Mouse (Mus musculus) liver, adult 2 months (tissue): ENCODE measurements at regions not wholly inside any gene's neighbourhood (a gene's known extent, or its start where the extent isn't known, plus 50 kb on each side); places are given as distances from the start of the nearest gene placed in this dataset.

Experiments used
- DNase-seq: peaks from one replicate; pipeline ENCODE4 v3.0.0-alpha.2; 2011; ENCODE audit warnings: low read depth, low spot score; ENCODE audit errors: extremely low read depth
- H3K27ac ChIP-seq: fragments of 200-500 bp; replicated peaks from 2 replicates; pipeline ENCODE4 v1.5.1; 2012; ENCODE audit warnings: low read depth, mild to moderate bottlenecking, control low read depth, inconsistent platforms, low read length; ENCODE audit not compliant: insufficient read depth
- H3K27me3 ChIP-seq: fragments of 200-500 bp; 2 replicates; pipeline ENCODE4 v1.6.1; 2012; ENCODE audit warnings: mild to moderate bottlenecking, moderate library complexity, low read length, inconsistent platforms; ENCODE audit not compliant: control insufficient read depth, insufficient read depth
- H3K36me3 ChIP-seq: fragments of 200-500 bp; 2 replicates; pipeline ENCODE4 v1.6.1; 2012; ENCODE audit warnings: low read length, inconsistent platforms; ENCODE audit not compliant: control insufficient read depth, insufficient read depth
- H3K4me1 ChIP-seq: fragments of 200-500 bp; 2 replicates; pipeline ENCODE4 v1.6.1; 2011; ENCODE audit warnings: low read length; ENCODE audit not compliant: control insufficient read depth, insufficient read depth
- H3K4me3 ChIP-seq: fragments of 200-500 bp; 2 replicates; pipeline ENCODE4 v1.5.1; 2011; ENCODE audit warnings: low read depth, mild to moderate bottlenecking, control low read depth, low read length, moderate library complexity; ENCODE audit not compliant: insufficient read depth
- H3K79me2 ChIP-seq: fragments of 200-500 bp; 2 replicates; pipeline ENCODE4 v1.6.1; 2012; ENCODE audit warnings: inconsistent platforms, mild to moderate bottlenecking, low read length, moderate library complexity; ENCODE audit not compliant: control insufficient read depth, insufficient read depth
- H3K9ac ChIP-seq: fragments of 200-500 bp; 2 replicates; pipeline ENCODE4 v1.6.1; 2012; ENCODE audit warnings: low read depth, mild to moderate bottlenecking, control low read depth, inconsistent platforms, low read length
- CTCF ChIP-seq: fragments of 200-500 bp; IDR thresholded peaks from 2 replicates; pipeline ENCODE4 v1.5.1; 2011; ENCODE audit warnings: low read depth, low read length, control low read depth
- POLR2A ChIP-seq: fragments of 200-500 bp; IDR thresholded peaks from 2 replicates; pipeline ENCODE4 v1.6.1; 2011; ENCODE audit warnings: low read length, control low read depth; ENCODE audit not compliant: insufficient read depth; ENCODE audit errors: extremely low read depth
- WGBS: fragments of 180-500 bp; shearing (Covaris S2); methylation state at CpG from one replicate; pipeline ENCODE4 v1.1.7; 2018; 5-methylcytosine and 5-hydroxymethylcytosine counted together

DNA sequence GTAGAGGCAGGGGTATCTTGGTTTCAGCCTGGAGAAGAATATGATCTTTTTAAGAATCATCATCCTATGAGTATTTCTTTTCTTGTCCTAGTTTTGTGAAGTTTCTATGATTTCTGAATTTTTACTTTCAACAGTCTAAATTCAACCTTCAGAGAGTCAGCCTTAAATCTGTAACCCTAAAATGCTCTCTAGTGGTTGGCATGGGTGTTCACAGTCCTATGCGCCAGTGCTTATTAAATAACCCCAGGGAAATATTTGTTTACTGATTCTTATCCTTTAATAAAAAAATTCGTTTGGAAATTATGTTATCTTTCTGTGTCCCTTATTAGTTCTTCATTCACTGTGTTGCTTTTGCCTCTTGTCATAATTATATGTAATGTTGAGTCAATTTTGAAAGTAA, 436.5 kb upstream of the Fign start:
- H3K79me2 ChIP-seq = no peaks in the 10 kb centered on the region
- H3K9ac ChIP-seq = no peak overlapping the region
- no peaks in the 10 kb centered on the region for H3K4me1 ChIP-seq
- H3K27ac ChIP-seq = no peak overlapping the region
- no peaks in the 10 kb centered on the region for H3K27me3 ChIP-seq
- DNase-seq = no peak
- TF ChIP-seq CTCF = no peak
- no peak for TF ChIP-seq POLR2A
- 52% methylated on average over 2 of the region's 2 CpGs for WGBS
- no peaks in the 10 kb centered on the region for H3K36me3 ChIP-seq
- H3K4me3 ChIP-seq = no peak overlapping the region

DNA sequence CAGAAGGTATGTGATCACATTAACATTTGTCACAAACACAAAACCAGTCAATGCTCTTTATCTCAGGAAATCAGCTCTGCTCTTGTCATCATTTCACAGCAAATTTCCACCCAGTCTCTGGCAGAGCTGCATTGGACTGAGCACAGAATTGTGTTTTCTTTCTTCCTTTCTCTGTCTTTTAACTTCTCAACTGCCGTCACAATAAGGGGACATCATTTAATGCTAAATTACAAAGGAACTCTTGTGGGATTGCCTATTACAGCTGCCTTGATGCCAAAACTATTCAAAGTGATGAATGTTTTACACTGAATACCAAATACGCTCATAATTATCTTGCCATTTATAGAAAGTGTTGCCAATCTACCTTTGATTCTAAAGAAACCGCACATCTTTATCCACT, 424.9 kb upstream of the Fign start:
- Histone ChIP-seq H3K79me2 (no peaks in the 10 kb centered on the region), H3K4me3 (no peak overlapping the region), H3K36me3 (no peaks in the 10 kb centered on the region), H3K9ac (no peak overlapping the region), H3K4me1 (no peaks in the 10 kb centered on the region), H3K27ac (no peak overlapping the region), H3K27me3 (no peaks in the 10 kb centered on the region)
- WGBS = 96% methylated on average over 3 of the region's 3 CpGs
- no peak for DNase-seq
- no peak for TF ChIP-seq POLR2A
- TF ChIP-seq CTCF = no peak

DNA sequence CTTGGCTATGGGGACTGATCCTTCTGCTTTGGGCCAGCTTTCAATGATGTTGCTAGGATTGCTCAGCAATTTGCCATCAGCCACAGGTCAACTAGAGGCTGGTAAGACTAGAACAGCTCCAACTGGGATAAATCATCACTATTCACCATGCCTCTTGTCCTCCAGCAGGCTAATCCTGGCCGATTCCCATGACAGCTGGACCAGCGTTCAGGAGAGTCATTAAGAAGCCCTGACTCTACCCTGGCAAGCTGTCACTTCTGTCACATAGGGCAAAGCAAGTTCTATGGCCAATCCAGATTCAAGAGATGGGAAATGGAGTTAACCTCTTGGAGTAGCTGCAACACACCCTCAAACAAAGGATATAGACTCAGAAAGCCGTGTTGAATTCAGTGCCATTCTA, 424.4 kb upstream of the Fign start:
- whole genome bisulfite sequencing = 83% methylated on average over 3 of the region's 3 CpGs
- Histone ChIP-seq H3K27me3 (no peaks in the 10 kb centered on the region), H3K79me2 (no peaks in the 10 kb centered on the region), H3K27ac (no peak overlapping the region), H3K9ac (no peak overlapping the region), H3K36me3 (no peaks in the 10 kb centered on the region), H3K4me1 (no peaks in the 10 kb centered on the region), H3K4me3 (no peak overlapping the region)
- TF ChIP-seq POLR2A (no peak), CTCF (no peak)
- no peak for DNase-seq

DNA sequence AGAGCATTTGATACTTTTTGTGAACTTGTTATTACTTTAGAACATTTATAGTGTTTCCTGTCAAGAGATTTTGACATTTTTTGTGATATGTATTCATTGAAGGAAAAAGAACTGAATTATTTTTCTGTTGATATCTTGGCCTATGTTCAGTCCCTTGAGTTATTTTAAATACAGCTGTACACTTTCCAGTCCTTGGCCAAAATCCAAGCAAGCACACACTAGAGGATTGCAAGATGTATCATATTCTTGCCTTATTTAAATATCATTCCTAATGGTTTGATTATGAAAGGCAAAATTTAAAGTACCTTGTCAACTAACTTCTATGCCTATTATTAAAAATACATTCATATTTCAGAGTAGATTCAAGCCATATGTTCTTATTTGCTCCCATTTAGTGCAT, 397.9 kb upstream of the Fign start:
- Histone ChIP-seq H3K4me3 (no peak overlapping the region), H3K9ac (no peak overlapping the region), H3K79me2 (no peaks in the 10 kb centered on the region), H3K27ac (no peak overlapping the region), H3K36me3 (no peaks in the 10 kb centered on the region), H3K4me1 (no peaks in the 10 kb centered on the region), H3K27me3 (no peaks in the 10 kb centered on the region)
- DNase-seq = no peak
- TF ChIP-seq CTCF = no peak
- no peak for TF ChIP-seq POLR2A

DNA sequence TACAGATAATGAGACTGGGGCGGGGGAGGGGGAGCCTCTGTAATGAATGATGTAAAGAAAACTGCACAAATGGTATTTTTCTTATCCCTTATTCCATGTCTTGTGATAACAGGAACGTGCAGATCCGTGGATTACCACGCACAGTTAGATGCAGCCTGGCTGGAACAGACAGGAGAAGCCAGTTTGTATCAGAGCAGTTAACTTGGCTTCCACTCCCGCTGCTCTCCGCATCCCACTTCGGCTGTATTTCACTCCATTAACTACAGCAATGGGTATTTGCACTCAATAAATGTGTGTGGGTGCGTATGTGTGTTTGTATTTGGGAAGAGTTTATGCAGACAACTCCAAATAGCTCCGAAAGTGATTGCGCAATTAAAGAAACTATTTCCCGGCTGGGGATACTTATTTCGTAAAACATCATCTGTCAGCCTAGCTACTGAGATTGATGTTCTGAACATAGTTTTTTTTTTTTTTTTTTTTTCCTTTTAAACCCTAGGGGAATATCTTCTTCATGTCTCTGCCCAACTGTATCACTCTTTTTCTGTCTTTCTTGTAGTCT, 368.7 kb upstream of the Fign start:
- Histone ChIP-seq H3K4me1 (no peaks in the 10 kb centered on the region; the same call in 1 of the 2 replicates), H3K27me3 (no peaks in the 10 kb centered on the region), H3K4me3 (no peak overlapping the region), H3K27ac (no peak overlapping the region), H3K36me3 (no peaks in the 10 kb centered on the region), H3K9ac (no peak overlapping the region), H3K79me2 (no peaks in the 10 kb centered on the region)
- peak; percentile 77 for DNase-seq
- 68% methylated on average over 12 of the region's 12 CpGs for WGBS
- TF ChIP-seq POLR2A = no peak
- TF ChIP-seq CTCF = no peak

DNA sequence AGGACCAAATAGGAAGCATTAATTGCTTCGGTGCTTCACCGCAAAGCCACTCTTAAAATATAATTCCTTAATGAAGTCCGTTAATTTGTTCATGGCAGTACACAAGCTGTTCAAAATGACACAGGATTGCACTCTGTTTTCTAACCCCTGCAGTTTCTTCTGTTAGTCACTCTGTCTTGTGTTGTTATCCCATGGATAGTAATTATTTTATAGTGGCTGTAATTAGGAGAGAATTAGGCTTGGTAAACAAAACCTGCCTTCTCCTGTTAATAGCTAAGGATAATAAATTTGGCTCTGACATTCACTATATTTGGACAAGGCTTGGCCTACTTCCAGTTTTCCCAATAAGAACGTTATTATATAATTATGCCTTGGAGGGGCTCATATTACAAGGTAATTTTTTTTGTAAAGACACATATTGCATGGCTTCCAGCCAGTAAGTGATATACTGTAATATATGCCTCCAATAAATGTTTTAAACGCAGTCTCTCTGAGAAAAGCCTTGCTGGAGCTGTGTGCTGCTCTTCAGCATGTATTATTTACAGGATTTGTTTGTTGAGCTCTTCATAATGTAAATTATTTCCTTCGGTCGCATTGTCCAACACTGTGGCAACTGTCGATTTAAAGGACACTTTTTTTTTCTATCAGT, 364.8 kb upstream of the Fign start:
- WGBS = 85% methylated on average over 8 of the region's 8 CpGs

More for the DNA sequence above, 364.8 kb upstream of the Fign start:
- no peak overlapping the region for H3K9ac ChIP-seq
- no peak overlapping the region for H3K27ac ChIP-seq
- no peak for TF ChIP-seq CTCF
- no peak for TF ChIP-seq POLR2A
- no peaks in the 10 kb centered on the region; the same call in 1 of the 2 replicates for H3K4me1 ChIP-seq
- DNase-seq = no peak
- no peaks in the 10 kb centered on the region for H3K36me3 ChIP-seq
- no peaks in the 10 kb centered on the region for H3K27me3 ChIP-seq
- H3K4me3 ChIP-seq = no peak overlapping the region
- no peaks in the 10 kb centered on the region for H3K79me2 ChIP-seq
